In the genomic region with DNA sequence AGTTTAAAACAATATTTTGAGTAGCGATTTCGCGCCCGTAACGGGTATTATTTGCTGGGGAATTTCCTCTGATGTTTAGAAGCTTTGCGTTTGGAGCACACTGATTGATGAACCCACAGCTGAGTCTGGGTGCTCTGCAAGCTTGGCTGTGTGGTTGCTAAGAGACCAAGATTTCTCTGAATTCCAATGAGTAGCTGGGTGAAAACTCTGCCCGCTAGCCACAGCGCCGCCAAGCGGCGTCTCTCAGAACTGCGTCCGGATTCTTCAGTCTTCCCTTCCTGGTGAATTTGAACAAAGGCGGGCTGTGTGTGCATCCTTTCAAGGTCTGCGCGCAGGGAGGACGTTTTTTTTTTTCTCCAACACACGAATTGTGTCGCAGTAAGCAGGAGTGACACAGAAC, we compare ENCODE assay signal across 8 mouse cellular contexts. TPM values are rescaled to one million over a fixed set of nuclear protein-coding genes. Genes with fewer than 3 reads are reported as not detected.
DNase-seq lines count a peak whose midpoint lies in the region; ATAC-seq lines count a peak whose summit lies in the region.

No protein-coding gene starts in this region.

- under 1% methylated on average over 19 of the region's 19 CpGs for WGBS in hindbrain, embryonic 14.5 days

- peak overlapping the region; percentile 53 for H3K4me2 ChIP-seq in hindbrain, embryonic 14.5 days (replicated peaks)

- peak; percentile 94 for DNase-seq in R1 (ENCODE audit: low read depth, low spot score)
- DNase-seq in cerebellum, postnatal 25 days, result peak; percentile 98 to 99
- DNase-seq in frontal cortex, postnatal 36 days (ENCODE audit: low spot score in 2 of 2), result peak; percentile 98 to 99
- peak; percentile 100 for DNase-seq in hindbrain, embryonic 14.5 days (ENCODE audit: low spot score)
- DNase-seq in layer of hippocampus, postnatal 25 days (ENCODE audit: extremely low spot score in 1 of 2, low spot score in 1 of 2), result peak; percentile 99 to 100
- peak; percentile 98 for DNase-seq in lung, postnatal 14 days
- DNase-seq in retina, adult 2 months (ENCODE audit: low read depth, low spot score), result peak; percentile 49
- peak; percentile 94 for DNase-seq in thymus, postnatal 25 days

- H3K27ac ChIP-seq in hindbrain, embryonic 14.5 days, result peak overlapping the region; percentile 76

- H3K27me3 ChIP-seq in hindbrain, embryonic 14.5 days (ENCODE audit: control insufficient read depth, insufficient read depth, low read length), result no peaks in the 10 kb centered on the region

- peak; percentile 89 for ATAC-seq in hindbrain, embryonic 14.5 days (ENCODE audit: low FRiP score)

- peaks cover 21% of the 10 kb centered on the region for H3K36me3 ChIP-seq in hindbrain, embryonic 14.5 days (replicated peaks; ENCODE audit: control insufficient read depth, insufficient read depth)

- H3K4me3 ChIP-seq in hindbrain, embryonic 14.5 days (replicated peaks; ENCODE audit: low read length), result peak overlapping the region; percentile 28

- H3K9ac ChIP-seq in hindbrain, embryonic 14.5 days, result peak overlapping the region; percentile 47

- no peaks in the 10 kb centered on the region for H3K9me3 ChIP-seq in hindbrain, embryonic 14.5 days (ENCODE audit: control insufficient read depth, low read length)

- peaks cover 7% of the 10 kb centered on the region; the same call in 1 of the 2 replicates for H3K4me1 ChIP-seq in hindbrain, embryonic 14.5 days (replicated peaks; ENCODE audit: control insufficient read depth, insufficient read depth, low read length)

RNA-seq across cellular contexts. Expression of gene Crebl2, which starts 33.2 kb away (rescaled TPM):
- polyA plus RNA-seq in hindbrain, embryonic 14.5 days (2014; fragmentation: Nextera tagmentation; extraction: Ambion mirVana), result 3.2 and 3.3 TPM in 2 replicates
- 10 to 100 TPM; 26.6 to 33.1 TPM for total RNA-seq in layer of hippocampus, postnatal 25 days (2021)

RNA-seq across cellular contexts. Expression of gene Gpr19, which starts 35.2 kb away (rescaled TPM):
- 34.0 and 37.1 TPM in 2 replicates for polyA plus RNA-seq in hindbrain, embryonic 14.5 days (2014; fragmentation: Nextera tagmentation; extraction: Ambion mirVana)
- total RNA-seq in layer of hippocampus, postnatal 25 days (2021), result 10 to 100 TPM; 25.2 to 28.3 TPM

RNA-seq across cellular contexts. Expression of gene Cdkn1b, which starts 57.1 kb away (rescaled TPM):
- 18.5 and 19.0 TPM in 2 replicates for polyA plus RNA-seq in hindbrain, embryonic 14.5 days (2014; fragmentation: Nextera tagmentation; extraction: Ambion mirVana)
- total RNA-seq in layer of hippocampus, postnatal 25 days (2021), result 10 to 100 TPM; 51.3 to 51.5 TPM

Comparison
In these comparisons a context has a peak if more than half of its experiments do, and no peak if none do; other contexts are left out.
1. Peak in every context shown above with its lines: DNase-seq, ATAC-seq, H3K4me3 ChIP-seq and H3K27ac ChIP-seq.
2. DNase-seq: peak in every context shown above with its lines; median percentile 100 in hindbrain, embryonic 14.5 days; 100 in layer of hippocampus, postnatal 25 days; 98 in cerebellum, postnatal 25 days; 98 in frontal cortex, postnatal 36 days; 98 in lung, postnatal 14 days; 94 in R1; 94 in thymus, postnatal 25 days; 49 in retina, adult 2 months.